Mouse (Mus musculus): ENCODE measurements at regions not wholly inside any gene's neighbourhood (a gene's known extent, or its start where the extent isn't known, plus 50 kb on each side); places are given as distances from the start of the nearest gene placed in this dataset.
"Not testable (repeated sequence)": the region's sequence is repeated elsewhere in the genome, so short reads cannot be mapped to it uniquely, and the experiment has no call there.

GRCm38 (mm10) chr12:3101963-3102362 is 207.8 kb downstream of the Rab10 start:
- not testable (repeated sequence) for H3K9me3 ChIP-seq; H3K4me1 ChIP-seq (replicated peaks); H3K27ac ChIP-seq (replicated peaks); H3K9ac ChIP-seq; H3K36me3 ChIP-seq; ATAC-seq (ENCODE audit: low read depth); H3K27me3 ChIP-seq; H3K4me3 ChIP-seq; H3K4me2 ChIP-seq
- 47% methylated on average over 5 of the region's 5 CpGs for WGBS

- H3K27me3 ChIP-seq; H3K9me3 ChIP-seq; ATAC-seq (ENCODE audit: low read depth); H3K27ac ChIP-seq (replicated peaks); H3K36me3 ChIP-seq; H3K4me2 ChIP-seq; H3K4me3 ChIP-seq; H3K4me1 ChIP-seq (replicated peaks); H3K9ac ChIP-seq: not testable (repeated sequence)
- 28% methylated on average over 2 of the region's 2 CpGs for WGBS
Measured at GRCm38 (mm10) chr12:3098175-3098574, 211.6 kb downstream of the Rab10 start.

- no peaks in the 10 kb centered on the region for H3K9me3 ChIP-seq
- no peaks in the 10 kb centered on the region for H3K4me1 ChIP-seq (replicated peaks)
- H3K4me2 ChIP-seq = no peak overlapping the region
- no peaks in the 10 kb centered on the region for H3K27me3 ChIP-seq
- no peak overlapping the region for H3K4me3 ChIP-seq
- no peak overlapping the region for H3K9ac ChIP-seq
- H3K36me3 ChIP-seq = no peaks in the 10 kb centered on the region
- no peak for ATAC-seq (ENCODE audit: low read depth)
- 94% methylated on average over 5 of the region's 5 CpGs for WGBS
- H3K27ac ChIP-seq (replicated peaks) = no peak overlapping the region
Measured at GRCm38 (mm10) chr12:3094509-3094908, 215.3 kb downstream of the Rab10 start.

GRCm38 (mm10) chr12:3092974-3093373 is 216.8 kb downstream of the Rab10 start:
- not testable (repeated sequence) for H3K27ac ChIP-seq (replicated peaks); H3K4me1 ChIP-seq (replicated peaks); H3K36me3 ChIP-seq; ATAC-seq (ENCODE audit: low read depth); H3K9ac ChIP-seq; H3K4me2 ChIP-seq; H3K4me3 ChIP-seq; H3K9me3 ChIP-seq; H3K27me3 ChIP-seq
- WGBS = 59% methylated on average over 2 of the region's 3 CpGs

GRCm38 (mm10) chr12:3049546-3049945 is 260.2 kb downstream of the Rab10 start:
- 80% methylated on average over 5 of the region's 5 CpGs for WGBS

GRCm38 (mm10) chr12:3018446-3018845 is 291.3 kb downstream of the Rab10 start:
- H3K27me3 ChIP-seq; H3K36me3 ChIP-seq; H3K4me1 ChIP-seq (replicated peaks); H3K4me2 ChIP-seq; H3K4me3 ChIP-seq; H3K27ac ChIP-seq (replicated peaks); H3K9ac ChIP-seq; ATAC-seq (ENCODE audit: low read depth): not testable (repeated sequence)
- 89% methylated on average over 16 of the region's 16 CpGs for WGBS
- H3K9me3 ChIP-seq = peaks cover 44% of the 10 kb centered on the region

More at GRCm38 (mm10) chr12:3049546-3049945, 260.2 kb downstream of the Rab10 start:
- not testable (repeated sequence) for H3K9me3 ChIP-seq; H3K4me1 ChIP-seq (replicated peaks); ATAC-seq (ENCODE audit: low read depth); H3K4me2 ChIP-seq; H3K36me3 ChIP-seq; H3K4me3 ChIP-seq; H3K27ac ChIP-seq (replicated peaks); H3K27me3 ChIP-seq; H3K9ac ChIP-seq

GRCm38 (mm10) chr12:3016777-3017176 is 293.0 kb downstream of the Rab10 start:
- H3K4me3 ChIP-seq; H3K36me3 ChIP-seq; H3K4me2 ChIP-seq; H3K27ac ChIP-seq (replicated peaks); H3K4me1 ChIP-seq (replicated peaks); H3K9ac ChIP-seq; ATAC-seq (ENCODE audit: low read depth); H3K27me3 ChIP-seq: not testable (repeated sequence)
- WGBS = 93% methylated on average over 8 of the region's 8 CpGs
- peaks cover 56% of the 10 kb centered on the region for H3K9me3 ChIP-seq

All from neural tube, embryonic 13.5 days (tissue).